Mouse (Mus musculus) lung, adult 18-20 months (tissue): ENCODE measurements around the gene Men1.
"Not testable (repeated sequence)": the region's sequence is repeated elsewhere in the genome, so short reads cannot be mapped to it uniquely, and the experiment has no call there.

Experiments
- DNase-seq, 2 experiments: peaks; one replicate each; pipeline ENCODE4 v3.0.0; 2022; ENCODE audit warnings: mixed read lengths in 2 of 2

Gene Men1

DNA sequence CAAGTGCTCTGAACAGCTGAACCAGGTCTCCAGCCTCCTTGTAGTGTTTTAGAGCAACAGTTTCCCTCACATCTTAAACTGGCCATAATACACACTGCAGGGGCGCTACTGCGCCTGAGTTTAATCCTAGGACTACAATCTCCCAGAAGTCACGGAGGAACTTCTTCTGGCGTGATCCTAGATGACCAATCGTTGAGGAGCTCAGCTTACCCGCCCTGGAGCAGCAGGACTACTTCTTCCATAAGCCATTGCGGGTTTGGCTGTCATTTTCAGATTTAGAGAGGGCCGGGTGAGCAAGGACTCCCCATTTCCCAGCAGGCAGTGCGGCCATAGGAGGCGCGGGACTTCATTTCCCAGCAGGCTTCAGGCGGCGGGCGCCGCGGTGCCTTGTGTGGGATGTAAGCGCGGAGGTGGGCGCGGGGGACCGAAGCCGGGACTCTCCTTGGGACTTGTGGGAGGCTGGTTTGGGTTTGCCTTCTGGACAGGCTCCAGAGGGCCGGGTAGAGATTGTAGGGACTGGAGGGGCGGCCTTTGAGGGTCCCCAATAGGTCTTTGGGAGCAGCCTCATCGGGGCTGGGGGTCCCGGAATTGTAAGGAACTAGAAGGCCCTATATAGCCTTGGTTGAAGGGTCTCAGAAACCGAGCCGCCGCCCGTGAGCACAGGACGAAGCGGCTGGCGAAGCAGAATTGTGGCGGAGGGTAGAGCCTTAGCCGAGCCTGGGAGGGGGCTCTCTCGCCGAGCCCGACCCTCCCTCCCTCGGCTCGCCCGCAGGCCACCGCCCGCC is at the start of gene Men1:
Gene Men1, plus strand, starts transcription at position 307 of the 785 bp plus-strand sequence.
- DNase-seq = peak; percentile 97

DNA sequence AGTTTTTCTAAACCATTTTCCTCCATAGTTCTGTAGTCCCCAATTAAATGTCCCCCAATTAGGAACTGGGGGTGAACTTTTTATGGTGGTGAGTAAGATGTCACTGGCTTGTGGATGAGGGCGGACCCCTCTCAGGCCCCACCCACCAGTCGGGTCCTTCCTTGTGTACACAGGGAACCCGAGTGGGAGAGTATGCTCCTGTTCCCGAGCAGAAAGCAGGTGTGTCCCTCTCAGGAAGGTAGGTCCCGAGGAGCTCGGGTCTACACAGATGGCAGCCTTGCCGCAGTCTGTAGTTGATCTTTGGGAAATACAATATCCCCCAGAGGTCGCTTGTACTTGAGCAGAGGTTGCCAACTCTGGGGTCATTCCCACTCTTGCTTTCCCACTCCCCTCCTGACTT is 49.6 kb upstream of the Men1 start:
- DNase-seq = no peak

DNA sequence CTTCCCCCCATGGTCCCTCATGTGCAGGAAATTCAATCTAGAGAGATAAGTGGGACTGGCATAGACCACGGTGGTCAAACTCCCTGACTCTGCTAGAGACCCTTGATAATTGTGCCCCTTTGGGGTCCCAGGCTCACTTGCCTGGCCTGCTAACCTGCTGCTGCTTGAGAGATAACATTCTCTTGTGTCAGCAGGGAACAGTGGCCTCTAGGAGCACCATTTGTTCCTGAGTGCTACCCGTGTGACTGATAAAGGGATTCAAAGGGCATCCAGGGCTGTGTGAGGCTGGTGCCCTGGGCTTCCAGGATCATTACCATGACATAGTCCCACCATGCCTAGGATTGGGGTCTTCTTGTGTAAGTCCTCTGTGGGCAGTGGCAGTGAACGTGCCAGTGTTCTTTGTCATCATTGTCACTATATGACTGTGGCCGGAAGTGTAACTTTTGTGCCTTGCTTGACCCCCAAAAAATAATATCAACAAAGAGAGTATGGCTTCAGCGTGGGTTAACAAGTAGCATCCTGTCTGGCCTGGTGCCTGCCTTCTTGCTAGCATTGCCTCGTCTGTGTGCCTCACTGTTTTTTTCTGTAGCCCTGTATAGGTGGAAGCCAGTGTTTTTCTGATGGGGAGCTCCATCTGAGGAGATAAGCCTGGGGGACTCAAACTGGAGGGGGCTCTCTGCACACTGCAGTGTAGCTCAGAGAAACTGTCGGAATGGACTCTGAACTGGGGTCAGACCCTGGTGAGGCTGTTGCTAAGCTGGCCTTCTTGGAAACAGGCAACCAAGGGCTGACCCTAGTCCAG is 48.9 kb upstream of the Men1 start:
- DNase-seq = no peak

DNA sequence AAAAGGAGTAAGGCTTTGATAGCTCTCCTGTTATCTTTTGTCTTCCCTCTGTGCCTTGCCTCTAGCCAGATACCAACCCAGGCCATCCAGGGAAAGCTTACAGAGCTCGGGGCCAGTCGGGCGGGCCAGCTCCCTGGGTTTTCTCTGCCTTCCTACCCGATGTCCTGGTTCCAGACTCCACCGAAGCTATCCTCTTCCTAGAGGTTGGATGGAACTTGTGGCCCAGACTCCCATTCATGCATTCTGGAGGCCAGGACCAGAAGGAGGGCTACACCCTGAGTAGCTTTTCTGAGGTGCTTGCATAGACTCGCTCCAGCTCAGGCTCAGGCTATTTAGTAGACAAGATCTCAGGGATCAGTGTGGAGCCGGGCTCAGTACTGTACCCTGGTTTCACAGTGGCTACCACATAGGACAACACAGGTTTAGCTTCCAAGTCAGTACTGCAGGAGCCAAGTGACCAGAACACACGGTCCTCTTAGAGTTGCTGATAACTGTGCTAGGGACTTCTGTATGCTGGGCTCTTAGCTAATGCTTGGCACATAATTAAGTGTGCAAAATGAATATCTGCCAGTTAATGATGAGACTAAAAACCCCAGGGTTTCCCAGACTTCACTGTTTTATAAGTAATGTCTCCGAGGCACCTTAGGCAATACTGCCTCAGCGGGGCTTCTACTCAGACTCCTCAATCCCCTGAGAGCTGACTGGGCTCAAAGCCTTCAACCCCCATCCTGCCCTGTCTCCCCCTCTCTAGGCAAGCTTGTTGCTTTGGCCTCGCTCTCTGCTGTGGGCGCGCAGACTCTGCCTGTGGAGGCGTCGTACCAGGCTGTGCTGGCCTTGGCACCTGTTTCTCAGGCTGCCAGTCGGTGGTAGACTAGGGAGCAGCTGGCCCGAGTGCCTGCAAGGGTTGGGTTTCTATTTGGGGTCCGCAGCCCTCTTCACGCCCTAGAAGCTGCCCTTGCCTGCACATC is 48.1 kb upstream of the Men1 start:
- no peak for DNase-seq

DNA sequence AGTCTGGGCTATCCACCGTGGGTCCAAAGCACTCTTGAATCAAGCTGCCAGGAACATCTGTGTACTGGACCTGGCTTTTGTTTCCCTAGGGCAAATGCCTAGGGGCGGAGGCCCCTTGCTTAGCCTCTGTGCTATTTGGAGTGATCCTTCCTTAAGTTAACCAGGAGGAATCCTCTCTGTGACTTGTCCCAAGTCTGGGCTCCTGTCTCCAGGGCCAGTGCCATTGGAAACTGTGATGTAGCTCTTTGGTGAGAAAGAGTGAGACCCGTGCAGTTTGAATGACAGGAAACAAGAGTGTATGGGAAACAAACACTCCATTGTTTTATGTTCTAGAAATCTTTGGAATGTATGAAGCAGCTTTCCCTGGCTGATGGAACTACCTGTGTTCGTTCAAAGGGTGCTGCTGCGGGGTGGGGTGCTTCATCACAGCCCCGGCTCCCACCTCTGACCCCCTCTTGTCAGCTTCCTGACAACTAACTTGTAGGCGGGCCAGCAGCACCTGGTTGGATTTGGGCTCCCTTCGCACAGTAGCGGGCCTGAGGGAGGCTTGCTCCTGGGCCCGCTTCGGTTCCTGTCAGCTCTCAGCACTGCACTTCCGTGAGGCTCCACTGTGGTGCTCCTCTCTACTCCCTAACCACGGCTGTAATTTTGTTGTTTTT is 46.4 kb upstream of the Men1 start:
- no peak for DNase-seq

DNA sequence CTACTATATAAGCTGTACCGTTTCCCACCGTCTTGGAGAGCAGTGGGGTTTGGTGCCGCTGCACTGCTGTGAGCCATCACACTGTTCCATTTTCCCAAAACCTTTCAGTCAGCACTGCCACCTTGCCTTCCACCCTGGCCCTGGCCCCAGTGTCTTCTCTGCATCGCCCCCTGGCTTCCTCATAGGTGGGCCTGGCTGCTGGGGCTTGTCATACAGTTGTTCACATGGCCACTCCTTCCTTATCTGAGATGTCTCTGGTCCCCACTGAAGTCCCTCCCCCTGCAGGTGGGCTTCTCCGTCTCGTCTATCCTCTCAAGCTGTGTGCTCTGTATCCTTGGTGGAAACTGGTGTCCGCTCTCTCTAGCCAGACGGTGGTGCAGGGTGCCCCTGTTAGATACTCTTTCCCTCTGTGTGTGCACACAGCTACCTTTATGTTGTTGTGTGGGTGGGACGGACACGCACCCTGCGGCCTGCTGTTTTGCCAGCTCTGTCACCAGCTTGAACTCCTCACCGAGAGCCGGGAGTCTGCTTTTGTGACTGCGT is 45.0 kb upstream of the Men1 start:
- DNase-seq = no peak

DNA sequence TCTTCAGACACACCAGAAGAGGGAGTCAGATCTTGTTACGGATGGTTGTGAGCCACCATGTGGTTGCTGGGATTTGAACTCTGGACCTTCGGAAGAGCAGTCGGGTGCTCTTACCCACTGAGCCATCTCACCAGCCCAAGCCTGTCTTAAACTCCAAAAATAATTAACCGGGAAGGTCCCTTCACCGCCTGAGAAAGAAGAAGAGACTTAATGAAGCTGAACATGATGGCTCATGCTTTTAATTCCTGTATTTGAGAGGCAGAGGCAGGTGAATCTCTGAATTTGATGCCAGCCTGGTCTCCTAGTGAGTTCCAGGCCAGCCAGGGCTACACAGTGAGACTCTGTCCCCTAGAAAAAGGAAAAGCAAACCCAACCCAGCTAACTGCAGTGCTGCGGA is 44.1 kb upstream of the Men1 start:
- not testable (repeated sequence) for DNase-seq

DNA sequence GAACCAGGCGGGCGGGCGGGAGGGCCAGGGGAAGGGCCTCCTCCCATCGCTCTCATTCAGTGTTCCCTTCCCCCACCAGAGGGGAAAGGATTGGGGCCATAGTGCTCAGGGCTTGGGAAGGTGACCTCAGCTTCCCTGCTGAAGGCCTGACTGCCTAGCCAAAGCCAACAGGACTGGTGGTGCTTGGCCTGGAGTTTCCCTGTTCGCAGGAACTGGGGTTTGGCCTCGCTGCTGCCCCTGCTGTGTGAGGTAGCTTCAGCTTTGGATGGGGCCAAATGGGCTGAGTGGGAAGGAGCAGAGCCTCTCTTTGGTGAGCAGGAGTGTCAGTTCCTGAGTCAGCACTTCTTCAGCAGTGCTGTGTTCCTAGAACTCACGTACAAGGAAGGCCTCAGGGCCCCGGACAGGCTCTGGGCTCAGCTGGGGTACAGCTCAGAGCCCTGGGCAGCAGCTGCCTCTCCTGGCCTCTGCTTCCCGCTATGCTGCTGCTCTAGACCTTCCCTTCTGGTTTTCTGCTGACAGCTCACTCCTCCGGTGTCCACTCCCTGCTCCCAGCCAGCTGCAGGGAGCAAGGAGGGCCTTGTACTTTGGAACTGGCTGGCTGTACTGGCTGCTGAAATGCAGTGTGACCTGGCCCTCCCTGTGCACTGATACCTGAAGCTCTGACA is 43.5 kb upstream of the Men1 start:
- no peak for DNase-seq

DNA sequence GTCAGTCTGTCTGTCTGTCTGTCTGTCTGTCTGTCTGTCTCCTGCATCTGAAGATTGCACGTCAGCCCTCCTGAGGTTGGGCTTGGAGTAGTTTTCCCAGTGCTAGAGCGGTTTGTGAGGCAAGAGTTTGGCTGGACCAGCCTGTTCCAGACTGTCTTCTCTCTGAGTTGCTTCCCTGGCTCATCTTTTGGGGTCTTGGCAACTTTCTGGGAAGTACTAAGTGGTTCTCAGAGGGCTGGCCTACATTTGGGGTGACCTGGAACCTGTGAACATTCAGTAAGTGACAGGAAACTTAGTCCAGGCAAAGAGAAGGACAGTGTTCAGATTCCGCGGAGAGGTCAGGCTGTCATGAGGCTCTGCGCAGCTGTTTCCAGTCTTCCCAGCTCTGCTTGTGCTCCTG is 42.5 kb upstream of the Men1 start:
- no peak for DNase-seq

DNA sequence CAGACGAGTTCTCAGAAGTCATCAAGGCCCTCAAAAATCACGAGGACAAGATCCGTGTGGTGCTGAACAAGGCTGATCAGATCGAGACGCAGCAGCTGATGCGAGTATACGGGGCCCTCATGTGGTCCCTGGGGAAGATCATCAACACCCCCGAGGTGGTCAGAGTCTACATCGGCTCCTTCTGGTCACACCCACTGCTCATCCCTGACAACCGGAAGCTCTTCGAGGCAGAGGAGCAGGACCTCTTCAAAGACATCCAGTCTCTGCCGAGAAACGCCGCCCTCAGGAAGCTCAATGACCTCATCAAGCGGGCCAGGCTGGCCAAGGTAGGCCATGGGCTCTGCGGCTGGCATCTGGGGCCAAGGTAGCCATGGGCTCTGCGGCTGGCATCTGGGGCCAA is 40.5 kb upstream of the Men1 start:
- DNase-seq = no peak

DNA sequence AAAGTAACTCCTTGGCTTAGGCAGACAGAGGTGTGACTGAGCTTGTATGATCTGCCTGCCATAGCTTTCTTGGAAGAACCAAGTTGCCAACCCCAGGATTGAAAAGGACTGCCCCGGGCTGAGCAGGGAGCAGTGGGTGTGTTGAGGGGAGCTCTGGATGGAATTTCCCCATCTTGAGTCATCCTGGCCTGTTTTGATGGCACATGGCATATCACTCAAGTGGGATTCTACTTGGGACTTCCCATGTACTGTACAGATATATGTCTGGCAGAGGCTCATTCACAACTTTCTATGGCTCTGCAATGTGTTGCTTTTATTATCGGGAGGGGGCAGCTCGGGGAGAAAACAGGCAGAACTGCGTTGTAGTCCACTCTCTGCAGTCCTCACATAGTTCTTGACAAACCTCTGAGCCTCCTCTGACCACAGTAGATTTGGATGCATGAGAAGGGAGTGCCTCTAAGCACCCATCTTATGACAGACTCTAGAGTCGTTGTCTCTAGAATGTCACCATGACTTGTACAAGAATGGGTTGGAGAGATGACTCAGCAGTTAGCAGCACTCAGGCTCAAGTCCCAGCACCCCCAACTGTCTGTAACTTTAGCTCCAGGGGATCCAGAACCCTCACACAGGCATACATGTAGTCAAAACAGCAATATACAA is 38.1 kb upstream of the Men1 start:
- no peak for DNase-seq

DNA sequence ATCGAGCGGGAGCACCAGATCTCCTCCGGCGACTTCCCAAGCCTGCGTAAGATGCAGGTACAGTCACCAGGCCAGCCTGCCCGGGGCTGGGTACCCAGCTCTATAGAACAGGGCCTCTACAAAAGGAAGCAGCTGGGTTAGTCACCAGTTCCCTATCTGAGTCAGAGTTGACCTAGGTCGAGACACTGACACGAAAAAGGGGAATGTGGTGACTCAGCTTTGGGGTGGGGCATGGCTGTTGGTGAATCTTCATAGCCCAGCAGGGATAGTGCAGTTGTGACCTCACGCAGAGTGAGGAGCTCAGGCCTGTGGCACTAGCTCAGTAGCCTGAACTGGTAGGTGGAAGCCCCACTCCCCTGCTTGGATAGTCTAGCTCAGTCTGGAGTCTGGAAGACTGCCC is 37.1 kb upstream of the Men1 start:
- peak; percentile 70 to 74 for DNase-seq

DNA sequence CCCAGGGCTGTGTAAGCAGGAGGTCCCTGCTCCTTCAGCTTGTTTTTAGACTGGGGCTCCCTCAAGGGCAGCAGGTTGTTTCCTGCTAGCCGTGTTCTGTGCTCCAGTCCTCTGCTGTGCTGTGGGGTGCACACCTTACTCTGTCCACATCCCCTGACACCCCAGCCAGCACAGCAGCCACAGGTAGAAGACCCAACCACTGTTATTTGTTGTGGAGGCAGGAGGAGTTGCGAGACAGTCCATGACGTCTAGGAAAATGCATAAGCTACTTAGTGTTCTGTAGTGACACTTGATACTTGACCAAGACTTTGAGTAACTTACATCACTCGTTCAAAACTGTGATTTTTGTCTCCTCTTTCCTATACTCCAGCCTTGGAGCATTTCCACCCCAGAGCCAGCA is 35.8 kb upstream of the Men1 start:
- DNase-seq = no peak

DNA sequence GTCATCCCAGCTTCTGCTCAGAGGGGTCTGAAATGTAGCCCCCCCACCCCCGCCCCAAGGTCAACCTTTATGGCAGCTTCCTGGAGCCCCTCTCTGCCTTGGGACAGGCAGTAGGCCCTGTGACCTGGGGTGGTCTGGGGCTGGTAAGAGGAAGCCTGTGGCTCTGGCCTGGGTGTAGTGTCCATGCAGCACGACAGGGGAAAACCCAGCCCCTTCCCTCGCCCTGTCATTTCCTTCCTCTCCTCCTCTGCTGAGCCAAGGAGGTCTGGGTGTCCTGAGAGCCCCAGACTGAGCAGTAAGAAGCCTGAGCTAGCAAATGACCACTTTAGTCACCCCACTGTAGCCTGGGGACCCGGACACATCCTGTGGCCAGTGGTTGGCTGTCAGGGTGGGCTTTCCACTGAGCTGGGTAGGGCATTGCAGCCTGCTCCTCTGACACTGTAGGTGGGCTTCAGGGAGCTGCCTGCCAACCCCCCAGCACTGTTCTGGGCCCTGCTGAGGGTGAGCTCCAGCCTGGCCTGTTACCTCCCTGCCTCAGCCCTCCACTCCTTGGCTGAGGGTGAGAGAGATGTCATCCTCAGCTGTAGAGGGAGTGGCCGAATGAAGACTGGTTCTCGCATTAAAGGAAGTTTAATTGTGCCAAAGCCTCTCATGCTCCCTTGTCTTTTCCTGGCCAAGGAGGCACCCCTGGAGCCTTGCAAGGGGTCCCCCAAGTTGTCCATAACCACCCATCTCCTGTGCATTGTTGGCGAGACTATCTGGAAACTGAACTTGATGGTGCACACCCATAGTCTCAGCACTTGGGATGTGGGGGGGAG is 35.1 kb upstream of the Men1 start:
- peak; percentile 60 to 68 for DNase-seq

DNA sequence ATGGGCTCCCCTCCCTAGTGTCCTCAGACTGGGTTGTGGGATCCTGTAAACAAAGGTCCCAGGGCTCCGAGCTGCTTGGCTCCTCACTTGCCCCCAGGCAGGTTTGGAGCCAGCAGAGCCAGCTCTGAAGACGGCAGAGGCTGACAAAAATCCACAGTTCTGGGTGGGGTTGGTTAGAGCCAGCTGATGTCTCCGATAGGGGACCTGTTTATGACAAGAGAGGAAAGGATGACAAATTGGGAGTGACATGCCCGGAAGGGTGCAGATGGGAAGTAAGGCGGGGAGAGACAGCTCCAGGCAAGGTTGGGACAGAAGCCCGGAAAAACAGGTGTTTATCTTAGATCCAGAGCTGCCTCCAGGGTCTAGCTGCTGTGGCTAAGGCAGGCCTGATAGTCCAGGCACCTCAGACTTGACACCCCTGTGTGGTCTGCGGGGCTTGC is 34.4 kb upstream of the Men1 start:
- peak; percentile 81 to 86 for DNase-seq

DNA sequence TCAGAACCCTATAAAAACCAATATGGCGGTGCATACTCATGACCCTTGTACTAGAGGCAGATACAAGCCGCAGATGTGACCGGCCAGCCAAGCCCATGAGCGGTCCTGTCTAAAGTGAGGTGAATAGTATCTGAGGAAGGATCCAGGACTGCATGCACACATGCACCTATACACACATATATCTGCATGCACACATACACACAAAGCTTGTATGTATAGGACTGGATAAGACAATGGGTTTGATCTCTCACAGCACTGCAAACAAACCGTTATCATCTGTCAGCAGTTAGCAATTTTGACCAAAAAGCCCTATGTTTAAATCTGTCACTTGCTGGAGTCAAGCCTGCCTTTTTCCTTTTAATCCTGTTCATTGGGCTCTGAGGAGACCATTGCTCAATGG is 32.7 kb upstream of the Men1 start:
- DNase-seq = no peak

DNA sequence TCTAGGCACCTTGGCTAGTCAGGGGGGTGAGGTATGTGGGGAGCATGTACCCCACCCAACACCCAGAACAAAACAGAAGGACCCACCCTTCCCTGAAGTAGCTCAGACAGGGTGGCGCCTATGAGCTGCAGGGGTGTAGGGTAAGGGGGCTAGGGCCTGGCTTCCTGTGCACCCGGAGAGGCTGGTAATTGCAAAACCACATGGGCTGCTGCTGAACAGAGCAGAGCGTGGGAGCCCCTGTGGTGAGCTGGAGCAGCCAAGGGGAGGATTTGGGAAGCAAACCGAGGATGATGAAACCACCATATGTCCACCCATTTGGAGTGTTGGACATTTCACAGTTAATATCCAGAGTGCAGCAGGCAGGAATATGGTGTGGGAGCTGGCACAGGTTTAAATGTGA is 32.3 kb upstream of the Men1 start:
- peak; percentile 53 to 59 for DNase-seq

DNA sequence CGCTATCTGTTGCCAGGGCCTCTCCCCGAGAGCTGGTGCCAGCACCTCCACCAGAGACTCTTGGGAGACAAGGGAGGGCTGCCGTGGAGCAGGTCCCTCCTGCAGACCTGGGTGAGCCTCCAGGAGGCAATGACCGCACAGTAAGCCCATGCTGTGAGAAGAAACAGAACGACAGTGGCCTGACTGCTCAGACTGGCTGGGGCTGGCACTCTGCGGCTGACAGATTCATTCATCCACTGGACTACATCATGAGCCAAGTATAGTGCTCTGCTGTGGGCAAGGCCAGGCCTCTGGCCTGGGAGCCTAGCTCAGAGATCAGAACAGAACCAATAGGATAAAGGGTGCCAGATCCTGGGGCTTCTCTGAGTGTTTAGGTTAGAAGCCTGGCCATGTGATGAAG is 30.9 kb upstream of the Men1 start:
- no peak for DNase-seq

DNA sequence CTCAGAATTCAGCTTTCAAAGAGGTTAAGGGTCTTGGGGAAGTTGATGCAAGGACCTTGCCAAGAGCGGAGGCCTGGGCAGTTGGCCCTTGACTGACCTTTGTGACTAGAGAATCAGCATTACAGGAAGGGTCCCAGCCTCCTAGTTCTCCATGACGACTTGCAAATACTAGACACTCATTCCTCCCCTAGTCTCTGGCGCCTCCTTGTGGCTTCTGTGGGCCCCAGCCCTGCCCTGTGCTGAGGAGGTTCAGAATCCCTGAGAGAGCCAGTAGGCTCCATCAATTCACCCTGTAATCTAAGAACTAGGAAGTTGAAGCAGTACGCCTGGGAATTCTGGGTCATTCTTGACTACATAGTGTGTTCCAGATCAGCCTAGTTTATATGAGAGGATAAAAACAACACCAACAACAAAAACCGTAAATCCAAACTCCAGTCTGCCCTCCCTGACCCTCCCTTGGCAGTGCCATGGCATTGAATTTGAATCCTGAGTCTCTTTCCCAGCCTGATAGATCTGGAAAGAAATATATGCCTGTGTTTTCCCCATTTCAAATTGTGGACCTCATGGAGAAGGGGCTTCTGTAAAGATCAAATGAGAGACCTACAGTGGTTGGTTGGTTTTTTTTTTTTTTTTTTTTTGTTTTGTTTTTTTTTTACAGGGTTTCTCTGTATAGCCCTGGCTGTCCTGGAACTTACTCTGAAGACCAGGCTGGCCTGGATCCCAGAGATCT is 29.8 kb upstream of the Men1 start:
- peak; percentile 92 to 94 for DNase-seq
